Mouse (Mus musculus) urinary bladder, postnatal 10 days (tissue): ENCODE results near the gene Usp5.
"Not testable (repeated sequence)": the region's sequence is repeated elsewhere in the genome, so short reads cannot be mapped to it uniquely, and the experiment has no call there.

ENCODE experiments used
- DNase-seq: peaks from one replicate; pipeline ENCODE4 v3.0.0; 2022; ENCODE audit warnings: low spot score

Usp5 gene

GRCm38 (mm10) chr6:124840241-124841167 is 11.2 kb upstream of the Usp5 start, which contains the start of gene Gnb3:
Gene Gnb3 (minus strand): TSS chr6:124840275.
- DNase-seq: no peak

DNA sequence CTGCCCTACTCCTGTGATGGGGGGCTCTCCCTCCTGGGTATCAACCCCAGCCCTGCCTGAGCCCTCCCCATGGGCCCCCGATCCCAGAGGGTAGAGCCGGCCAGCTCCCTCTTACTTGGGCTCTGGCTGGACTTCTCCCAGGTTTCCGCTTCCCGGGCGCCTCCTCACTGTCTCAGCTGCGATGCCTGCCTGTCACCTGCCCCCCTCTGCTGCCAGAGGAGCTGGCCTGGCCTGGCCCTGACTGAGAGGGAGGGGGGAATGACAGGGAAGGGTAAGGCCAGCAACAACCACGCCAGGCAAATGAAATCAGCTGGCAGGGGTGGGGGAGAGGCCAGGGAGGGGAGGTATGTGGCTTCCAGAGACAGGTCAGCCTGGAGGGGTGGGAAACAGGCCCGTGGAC is 10.5 kb upstream of the Usp5 start:
- DNase-seq: no peak

DNA sequence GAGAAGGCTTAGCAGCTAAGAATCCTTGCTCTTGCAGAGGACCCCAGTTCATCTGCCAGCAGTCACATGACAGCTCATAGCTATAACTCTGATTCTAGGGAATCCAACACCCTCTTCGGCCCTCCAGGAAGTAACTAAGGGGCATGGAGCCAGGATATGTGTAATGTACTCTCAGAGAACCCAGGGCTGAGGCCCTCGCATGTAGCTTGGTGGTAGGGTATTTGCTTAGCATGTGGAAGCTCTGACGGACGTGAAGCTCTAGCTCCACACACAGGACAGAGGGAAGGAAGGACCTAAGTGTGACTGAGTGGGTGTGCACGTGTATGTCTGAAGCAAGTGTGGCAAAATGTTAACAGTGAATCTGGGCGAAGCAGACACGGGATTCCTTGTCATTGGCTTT is 7.1 kb upstream of the Usp5 start:
- DNase-seq: no peak

DNA sequence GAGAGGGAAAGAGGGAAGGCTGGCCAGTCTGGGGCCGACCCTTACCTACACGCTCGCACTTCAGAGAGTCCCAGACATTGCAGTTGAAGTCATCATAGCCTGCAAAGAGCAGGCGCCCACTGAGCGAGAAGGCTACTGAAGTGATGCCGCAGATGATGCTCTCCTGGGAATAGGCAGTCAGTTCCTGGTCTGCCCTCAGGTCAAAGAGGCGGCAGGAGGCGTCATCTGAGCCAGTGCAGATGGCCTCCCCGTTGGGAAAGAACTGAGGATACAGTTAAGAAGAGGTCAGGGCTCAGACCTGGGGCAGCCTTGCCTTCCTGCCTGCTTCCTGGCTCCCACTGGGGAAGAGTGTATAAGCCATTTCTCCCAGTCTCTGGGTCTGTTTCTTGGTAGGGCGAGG is 6.2 kb upstream of the Usp5 start:
- DNase-seq: no peak

DNA sequence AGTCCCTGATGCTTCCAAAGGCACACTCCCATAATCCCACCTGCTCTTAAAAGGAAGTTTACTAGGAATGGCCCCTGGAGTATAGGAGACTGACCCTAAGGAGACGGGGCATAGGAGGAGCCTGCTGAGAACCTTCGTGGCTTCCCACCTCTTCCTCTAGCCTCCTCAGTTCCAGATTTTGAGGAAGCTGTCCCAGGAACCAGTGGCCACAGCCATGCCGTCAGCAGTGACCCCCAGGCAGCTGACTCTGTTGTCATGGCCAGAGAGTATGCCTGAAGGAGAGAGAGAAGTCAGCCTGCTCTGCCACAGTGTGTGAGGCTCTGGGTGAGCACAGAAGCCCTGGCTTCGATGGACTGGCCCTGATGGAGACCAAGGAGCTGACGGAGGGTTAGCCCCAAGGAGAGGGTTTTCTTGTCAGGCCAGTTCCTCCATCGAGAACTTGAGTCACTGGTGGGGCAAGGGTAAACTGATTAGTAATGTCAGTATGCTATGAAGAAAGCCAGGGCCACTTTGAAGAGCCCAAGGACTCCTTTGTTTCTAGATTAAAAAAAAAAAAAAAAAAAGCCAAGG is 5.3 kb upstream of the Usp5 start:
- no peak for DNase-seq

DNA sequence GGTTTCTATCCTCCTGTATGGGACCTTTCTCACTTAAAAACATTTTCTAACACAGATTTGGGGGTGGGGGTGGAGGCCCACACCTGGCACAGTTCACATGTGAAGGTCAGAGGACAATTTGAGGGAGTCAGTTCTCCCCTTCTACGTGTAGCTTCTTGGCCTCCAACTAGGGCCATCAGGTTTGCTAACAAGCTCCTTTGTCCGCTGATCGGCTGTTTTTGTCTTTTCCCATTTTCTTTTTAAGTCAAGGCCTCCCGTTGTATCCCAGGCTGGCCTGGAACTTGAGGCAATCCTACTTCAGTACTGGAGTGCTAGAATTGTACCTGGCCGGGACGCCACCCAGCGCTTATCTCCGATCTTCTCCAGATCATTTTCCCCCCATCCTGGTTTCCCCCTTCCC is 2.4 kb upstream of the Usp5 start:
- DNase-seq: no peak

DNA sequence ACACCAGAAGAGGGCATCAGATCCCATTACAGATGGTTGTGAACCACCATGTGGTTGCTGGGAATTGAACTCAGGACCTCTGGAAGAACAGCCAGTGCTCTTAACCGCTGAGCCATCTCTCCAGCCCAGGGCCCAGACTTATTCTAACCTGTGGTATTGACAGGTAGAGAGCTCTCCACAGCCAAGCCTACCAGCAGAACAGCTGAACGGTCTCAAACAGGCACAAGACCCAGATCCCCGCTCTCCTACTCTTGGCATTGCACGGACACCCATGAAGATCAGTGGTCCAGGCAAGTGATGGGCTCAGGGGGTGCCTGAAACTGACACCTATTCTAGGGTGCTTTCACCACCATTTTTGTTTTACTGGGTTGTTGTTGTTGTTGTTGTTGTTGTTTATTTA is 1.9 kb upstream of the Usp5 start:
- not testable (repeated sequence) for DNase-seq

GRCm38 (mm10) chr6:124829799-124830700 is 766 bp upstream of the Usp5 start:
- DNase-seq: peak; percentile 68

- no peak for DNase-seq
Measured at GRCm38 (mm10) chr6:124828101-124828592, 1.1 kb downstream of the Usp5 start.

DNA sequence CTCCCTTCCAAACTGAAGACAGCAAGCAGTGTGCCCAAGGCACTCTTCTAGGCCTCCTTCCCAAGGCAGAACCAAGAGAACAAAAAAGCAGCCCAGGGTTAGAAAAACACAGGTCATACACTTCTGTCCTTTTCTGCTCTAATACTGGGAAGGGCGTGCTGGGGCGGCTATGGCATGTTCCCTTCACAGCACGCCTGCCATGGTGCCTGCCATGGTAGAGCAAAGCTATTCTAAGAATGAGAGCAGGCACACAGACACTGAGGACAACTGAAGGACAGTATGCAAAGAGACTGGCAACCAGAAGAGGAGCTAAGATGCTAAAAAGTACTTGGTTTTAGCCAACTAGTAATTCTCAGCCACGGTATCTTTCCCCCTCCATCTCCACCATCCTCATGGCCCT is 7.2 kb downstream of the Usp5 start:
- DNase-seq: no peak

- no peak for DNase-seq
Measured at GRCm38 (mm10) chr6:124820891-124821290, 8.4 kb downstream of the Usp5 start.

GRCm38 (mm10) chr6:124817971-124818370 is 11.3 kb downstream of the Usp5 start:
- no peak for DNase-seq

DNA sequence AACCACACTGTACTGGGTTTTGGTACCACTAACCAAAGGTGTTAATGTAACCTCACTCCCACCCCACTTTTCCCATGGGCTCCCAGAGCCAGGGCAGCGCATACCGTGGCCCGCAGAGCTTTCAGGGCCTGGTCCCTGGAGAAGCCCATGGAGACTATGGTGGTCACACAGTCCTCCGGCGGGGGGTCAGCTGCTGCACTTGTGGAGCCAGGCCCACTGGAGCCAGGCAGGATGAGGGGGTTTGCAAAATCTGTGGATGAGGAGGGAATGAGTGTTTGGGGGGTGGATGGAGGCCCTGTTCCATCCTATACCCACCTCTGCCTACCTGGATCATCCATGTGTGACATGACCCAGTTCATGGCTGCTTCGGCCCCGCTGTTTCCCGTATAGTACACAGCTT is 11.7 kb downstream of the Usp5 start:
- DNase-seq: no peak

DNA sequence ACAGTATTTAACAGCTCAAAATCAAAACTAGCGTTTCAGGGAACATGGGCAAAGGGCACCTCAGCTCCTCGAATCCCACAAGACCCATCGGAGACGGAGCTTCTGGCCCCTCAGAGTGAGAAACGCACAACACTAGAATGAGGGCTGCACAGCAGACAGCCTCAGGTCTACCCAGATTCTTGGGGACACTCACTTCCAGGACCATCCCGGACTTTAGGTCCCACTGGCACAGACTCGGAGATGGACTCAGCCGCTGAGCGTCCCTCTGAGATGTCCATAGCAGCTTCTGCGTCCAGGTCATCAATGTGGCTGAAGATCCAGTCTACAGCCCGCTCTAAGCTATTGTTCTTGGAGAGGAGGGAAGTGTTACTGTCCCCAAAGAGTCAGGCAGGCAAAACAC is 12.2 kb downstream of the Usp5 start:
- DNase-seq: no peak

- no peak for DNase-seq
Measured at GRCm38 (mm10) chr6:124816611-124817010, 12.7 kb downstream of the Usp5 start.

DNA sequence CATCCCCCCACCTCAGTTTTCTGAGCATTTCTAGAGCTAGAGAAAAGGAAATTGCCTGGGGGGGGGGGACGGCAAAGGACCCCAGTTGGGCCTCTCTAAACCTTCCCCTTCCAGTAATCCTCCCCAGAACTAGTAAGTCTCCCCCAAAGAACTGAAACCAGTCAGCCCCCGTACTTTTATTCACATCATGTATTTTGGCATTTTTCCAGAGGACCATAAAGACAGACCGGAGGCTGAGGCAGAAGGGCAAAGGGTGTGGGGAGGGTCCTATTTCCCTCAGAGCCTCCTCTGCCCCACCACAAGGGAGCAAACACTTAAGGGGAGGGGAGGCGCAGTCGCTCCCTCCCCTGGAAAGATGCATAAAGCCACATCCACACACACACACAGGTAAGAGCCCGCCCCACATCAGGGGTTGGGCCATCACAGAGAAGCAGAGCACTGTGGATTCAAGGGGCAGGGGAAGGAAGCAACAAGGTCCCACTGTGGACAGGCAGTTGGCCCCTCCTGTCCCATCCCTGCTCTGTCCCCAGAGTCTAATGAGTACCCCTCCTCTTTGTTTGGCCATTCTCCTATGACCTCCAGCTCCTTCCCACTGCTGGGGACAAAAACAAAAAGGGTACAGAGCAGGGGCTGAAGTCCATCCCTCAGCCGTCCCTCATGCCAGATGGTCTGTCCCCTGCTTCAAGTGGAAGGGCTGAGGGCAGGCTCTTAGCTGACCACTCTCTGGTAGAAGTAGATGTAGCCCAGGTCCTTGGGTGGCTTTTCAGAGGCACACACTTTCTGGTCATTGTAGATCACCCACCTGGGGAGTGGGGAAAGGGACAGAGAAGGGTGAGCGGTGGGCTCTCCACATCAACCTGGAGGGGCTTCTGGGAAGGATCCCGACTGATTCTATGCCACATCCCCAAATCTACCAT is 14.2 kb downstream of the Usp5 start:
- DNase-seq: no peak

- no peak for DNase-seq
Measured at GRCm38 (mm10) chr6:124814448-124814847, 14.8 kb downstream of the Usp5 start.

DNA sequence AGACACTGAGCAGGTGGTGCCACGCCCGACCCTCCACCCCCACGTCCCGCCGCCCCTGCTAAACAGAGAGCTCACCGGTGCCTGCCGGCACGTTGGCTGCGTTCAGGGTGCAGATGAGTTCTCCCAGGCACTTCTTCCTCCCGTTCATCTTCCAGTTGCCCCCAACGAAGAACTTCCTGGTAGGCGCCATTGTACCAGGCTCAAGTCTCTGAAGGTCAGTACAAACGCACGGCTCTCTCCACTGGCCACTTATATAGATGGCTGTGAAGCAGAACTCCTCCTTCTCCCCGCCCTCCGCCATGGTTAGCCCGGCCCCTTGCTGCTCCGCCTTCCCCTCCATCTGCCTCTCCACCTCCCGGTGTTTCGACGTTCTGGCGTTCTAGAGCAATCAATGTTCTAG is 15.4 kb downstream of the Usp5 start, which contains the start of gene Tpi1:
Gene Tpi1, minus strand, starts transcription at position 364 of the 400 bp plus-strand sequence.
- peak; percentile 72 for DNase-seq

- DNase-seq: no peak
Measured at GRCm38 (mm10) chr6:124813496-124813895, 15.8 kb downstream of the Usp5 start.

GRCm38 (mm10) chr6:124812848-124813247 is 16.4 kb downstream of the Usp5 start:
- no peak for DNase-seq
